In genomic region chr11:98936606-98937409, GRCm38 (mm10) we compare ENCODE assay signal across 8 mouse cellular contexts. TPM values are rescaled to one million over a fixed set of nuclear protein-coding genes. Genes with fewer than 3 reads are reported as not detected.
A peak's percentile ranks its signal among the peaks of the same experiment; 100 is the strongest.
DNase-seq lines count a peak whose midpoint lies in the region; ATAC-seq lines count a peak whose summit lies in the region.

No protein-coding gene starts in this region.

- no peaks in the 10 kb centered on the region for H3K36me3 ChIP-seq in forebrain, embryonic 13.5 days (ENCODE audit: poor library complexity, severe bottlenecking)
- no peaks in the 10 kb centered on the region for H3K36me3 ChIP-seq in kidney, embryonic 16.5 days (ENCODE audit: insufficient read depth, low read length)

- H3K27ac ChIP-seq in forebrain, embryonic 13.5 days = no peak overlapping the region
- H3K27ac ChIP-seq in kidney, embryonic 16.5 days (ENCODE audit: low read length) = peak overlapping the region; percentile 76

- H3K9me3 ChIP-seq in forebrain, embryonic 13.5 days (replicated peaks) = no peaks in the 10 kb centered on the region
- H3K9me3 ChIP-seq in kidney, embryonic 16.5 days (ENCODE audit: low read length) = no peaks in the 10 kb centered on the region

- peak overlapping the region; percentile 90 for H3K4me2 ChIP-seq in forebrain, embryonic 13.5 days
- H3K4me2 ChIP-seq in kidney, embryonic 16.5 days (replicated peaks; ENCODE audit: low read depth, low read length) = peak overlapping the region; percentile 92

- peak overlapping the region; percentile 66 for H3K9ac ChIP-seq in forebrain, embryonic 13.5 days
- peak overlapping the region; percentile 91 for H3K9ac ChIP-seq in kidney, embryonic 16.5 days (replicated peaks; ENCODE audit: low read length)

- WGBS in forebrain, embryonic 13.5 days = 3% methylated on average over 23 of the region's 23 CpGs
- 3% methylated on average over 23 of the region's 23 CpGs for WGBS in kidney, embryonic 16.5 days

- peaks cover 74% of the 10 kb centered on the region for H3K4me1 ChIP-seq in forebrain, embryonic 13.5 days
- peaks cover 74% of the 10 kb centered on the region for H3K4me1 ChIP-seq in kidney, embryonic 16.5 days (ENCODE audit: insufficient read depth, low read length)

- H3K4me3 ChIP-seq in forebrain, embryonic 13.5 days = peak overlapping the region; percentile 52
- peak overlapping the region; percentile 80 for H3K4me3 ChIP-seq in kidney, embryonic 16.5 days (ENCODE audit: low read length)

- H3K27me3 ChIP-seq in forebrain, embryonic 13.5 days = peaks cover 19% of the 10 kb centered on the region
- no peaks in the 10 kb centered on the region for H3K27me3 ChIP-seq in kidney, embryonic 16.5 days (ENCODE audit: insufficient read depth, low read length)

- DNase-seq in thymus, postnatal 14 days = peak; percentile 27
- no peak for DNase-seq in thymus, adult 18-20 months
- no peak for DNase-seq in layer of hippocampus, adult 11-12 months (ENCODE audit: low spot score)
- no peak for DNase-seq in thymus, postnatal 10 days (ENCODE audit: low spot score in 2 of 2)
- no peak for DNase-seq in frontal cortex, postnatal 10 days (ENCODE audit: low spot score in 2 of 2)

- ATAC-seq in forebrain, embryonic 13.5 days = peak; percentile 34
- no peak for ATAC-seq in kidney, embryonic 16.5 days (ENCODE audit: low FRiP score, low TSS enrichment)
- 0 out of 2 replicates have a peak, but pooled peaks have one; percentile 4 for ATAC-seq in megakaryocyte-erythroid progenitor cell, adult 5-6 weeks (replicated peaks; ENCODE audit: low FRiP score, low TSS enrichment, poor library complexity, severe bottlenecking)

RNA-seq across cellular contexts. Expression of gene Rara, which starts 9.2 kb away (rescaled TPM):
- polyA plus RNA-seq in forebrain, embryonic 13.5 days (2015; fragmentation: Nextera tagmentation; extraction: Ambion mirVana) = 8.7 and 10.2 TPM in 2 replicates
- 31.4 and 32.5 TPM in 2 replicates for polyA plus RNA-seq in kidney, embryonic 16.5 days (2015; fragmentation: Nextera tagmentation; extraction: Ambion mirVana)
- 7.8 and 15.9 TPM in 2 replicates for total RNA-seq in megakaryocyte-erythroid progenitor cell, adult 5-6 weeks (2014; fragmentation: Nextera tagmentation)
- 2.2 and 3.0 TPM in 2 replicates for total RNA-seq in megakaryocyte-erythroid progenitor cell, adult 5-6 weeks (2017)

RNA-seq across cellular contexts. Expression of gene Cdc6, which starts 29.2 kb away (rescaled TPM):
- 23.0 and 26.9 TPM in 2 replicates for polyA plus RNA-seq in forebrain, embryonic 13.5 days (2015; fragmentation: Nextera tagmentation; extraction: Ambion mirVana)
- polyA plus RNA-seq in kidney, embryonic 16.5 days (2015; fragmentation: Nextera tagmentation; extraction: Ambion mirVana) = 36.2 and 38.6 TPM in 2 replicates
- total RNA-seq in megakaryocyte-erythroid progenitor cell, adult 5-6 weeks (2014; fragmentation: Nextera tagmentation) = 85.0 and 101 TPM in 2 replicates
- total RNA-seq in megakaryocyte-erythroid progenitor cell, adult 5-6 weeks (2017) = 67.8 and 78.7 TPM in 2 replicates

RNA-seq across cellular contexts. Expression of gene Gjd3, which starts 46.0 kb away (rescaled TPM):
- polyA plus RNA-seq in forebrain, embryonic 13.5 days (2015; fragmentation: Nextera tagmentation; extraction: Ambion mirVana) = 0.21 TPM in 1 of 2 replicates, not detected in the other
- polyA plus RNA-seq in kidney, embryonic 16.5 days (2015; fragmentation: Nextera tagmentation; extraction: Ambion mirVana) = 0.59 TPM in 1 of 2 replicates, not detected in the other
- not detected in 2 replicates for total RNA-seq in megakaryocyte-erythroid progenitor cell, adult 5-6 weeks (2014; fragmentation: Nextera tagmentation)
- total RNA-seq in megakaryocyte-erythroid progenitor cell, adult 5-6 weeks (2017) = not detected in 2 replicates
